Mouse (Mus musculus): ENCODE results near the gene A830005F24Rik.

GRCm38 (mm10) chr13:48493183-48493582, 20.2 kb upstream of the A830005F24Rik start:
- TF ChIP-seq POLR2A (IDR thresholded peaks at IDR 0.05; ENCODE audit: borderline replicate concordance, extremely low read depth, insufficient read depth, insufficient read length, poor library complexity, severe bottlenecking), result no peak
- no peak for TF ChIP-seq CTCF (IDR thresholded peaks at IDR 0.05; ENCODE audit: borderline replicate concordance, extremely low read depth, insufficient read depth, insufficient read length)

Measured in brain, embryonic 14.5 days (tissue).